Mouse (Mus musculus): ENCODE data around the gene Necap2. TPM values are rescaled to one million over a fixed set of nuclear protein-coding genes. Genes with fewer than 3 reads are reported as not detected.
A peak's percentile ranks its signal among the peaks of the same experiment; 100 is the strongest.

Necap2 gene
- polyA plus RNA-seq (2012; ENCODE audit: insufficient read depth, insufficient read length, low replicate concordance, missing spikeins): not detected in 2 replicates

DNA sequence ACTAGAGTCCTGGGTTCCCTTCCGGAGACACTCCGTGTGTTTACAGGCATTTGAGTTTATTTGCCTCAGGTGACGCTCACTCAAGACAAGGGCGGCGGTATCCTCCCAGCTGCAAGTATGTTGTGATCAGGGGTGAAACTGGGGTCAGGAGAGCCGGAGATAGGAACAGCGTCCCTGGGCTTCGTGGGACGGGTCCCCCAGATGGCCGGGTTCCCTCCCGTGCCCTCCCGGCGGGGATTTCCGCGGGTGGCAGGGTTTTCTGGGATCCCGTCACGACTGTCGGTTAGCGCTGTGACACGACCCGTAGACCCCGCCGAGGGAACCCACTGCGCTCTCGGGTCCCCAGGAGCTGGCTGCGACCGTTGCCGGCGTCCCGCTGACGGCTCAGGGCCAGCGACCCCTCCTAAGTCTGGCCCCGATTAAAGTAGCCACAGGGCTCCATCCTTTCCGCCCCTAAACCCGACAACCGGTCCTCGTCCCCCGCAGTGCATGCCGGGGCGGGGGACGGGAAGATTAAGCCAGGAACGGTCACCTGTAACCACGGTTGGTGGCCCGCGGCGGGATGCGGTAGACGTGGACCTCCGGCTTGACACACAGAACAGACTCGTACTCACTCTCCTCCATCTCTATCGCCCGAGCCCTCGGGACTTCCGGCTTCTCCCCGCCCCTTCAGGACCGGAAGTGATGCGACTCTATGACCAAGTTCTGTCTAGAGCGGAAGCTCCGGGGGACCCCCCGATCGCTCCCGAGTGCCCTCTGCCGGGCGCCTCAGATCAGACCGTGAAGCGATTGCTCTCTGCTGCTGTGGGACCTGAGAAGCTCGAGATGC is at the start of gene Necap2:
Gene Necap2 (minus strand): TSS at position 677 of the 829 bp plus-strand sequence.
- peak within 1 kb of the TSS; percentile 71 for H3K27ac ChIP-seq (ENCODE audit: insufficient read depth, low read depth, low read length)
- WGBS: under 1% methylated on average over 67 of the region's 67 CpGs
- peak within 1 kb of the TSS; percentile 100 for H3K4me3 ChIP-seq (ENCODE audit: insufficient read depth, low read depth, low read length)
- H3K4me1 ChIP-seq (ENCODE audit: control insufficient read depth, insufficient read depth, low read length): peaks cover 19% of the 10 kb centered on the region
- TF ChIP-seq CTCF (IDR thresholded peaks at IDR 0.05; ENCODE audit: insufficient read depth, low read depth, low read length): peak; percentile 79
- peak; percentile 94 for TF ChIP-seq POLR2A (IDR thresholded peaks at IDR 0.05; ENCODE audit: insufficient read depth, low read depth, low read length)

DNA sequence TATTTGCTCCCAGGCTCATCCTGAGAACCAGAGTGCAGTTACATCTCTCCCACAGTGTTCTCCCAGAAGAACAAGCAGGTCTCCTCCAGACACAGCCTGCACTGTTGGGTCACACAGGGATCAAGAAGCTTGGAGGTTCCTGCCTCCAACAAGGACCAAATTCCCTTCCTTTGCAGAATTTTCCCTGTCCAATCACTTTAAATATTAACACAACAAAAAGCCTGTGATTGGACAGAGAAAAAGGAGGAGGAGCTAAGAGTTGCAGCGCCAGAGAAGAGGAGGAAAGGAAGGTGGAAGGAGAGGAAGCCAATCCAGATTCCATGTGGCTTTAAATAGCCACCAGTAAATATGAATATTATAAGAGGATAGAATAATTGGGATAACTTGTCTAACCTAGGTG is 44.9 kb upstream of the Necap2 start:
- 34% methylated on average over 1 of the region's 1 CpGs for WGBS
- Histone ChIP-seq H3K4me3 (ENCODE audit: insufficient read depth, low read depth, low read length) (no peak overlapping the region), H3K4me1 (ENCODE audit: control insufficient read depth, insufficient read depth, low read length) (peaks cover 33% of the 10 kb centered on the region), H3K27ac (ENCODE audit: insufficient read depth, low read depth, low read length) (no peak overlapping the region)
- no peak for TF ChIP-seq CTCF (IDR thresholded peaks at IDR 0.05; ENCODE audit: insufficient read depth, low read depth, low read length)
- TF ChIP-seq POLR2A (IDR thresholded peaks at IDR 0.05; ENCODE audit: insufficient read depth, low read depth, low read length): no peak

DNA sequence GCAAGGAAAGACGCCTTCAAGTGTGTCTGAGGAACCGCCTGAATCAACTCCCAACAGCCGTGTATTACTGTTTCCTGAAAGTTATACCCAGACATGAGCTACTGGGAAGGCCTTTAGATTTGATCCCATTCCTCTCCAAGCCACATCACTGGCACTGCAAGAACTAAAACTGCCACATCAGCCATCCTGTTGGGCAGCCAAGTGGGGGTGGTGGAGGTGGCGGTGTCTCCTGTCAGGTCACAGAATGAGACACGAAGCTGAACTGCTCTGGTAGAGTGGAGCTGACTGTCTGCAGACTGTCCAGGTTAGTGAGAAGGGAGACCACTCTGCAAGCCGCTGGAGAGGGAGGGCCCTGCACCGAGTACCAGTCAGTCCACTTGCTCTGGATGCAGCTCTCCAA is 44.5 kb upstream of the Necap2 start:
- 72% methylated on average over 7 of the region's 7 CpGs for WGBS
- no peak overlapping the region for H3K27ac ChIP-seq (ENCODE audit: insufficient read depth, low read depth, low read length)
- H3K4me3 ChIP-seq (ENCODE audit: insufficient read depth, low read depth, low read length): no peak overlapping the region
- peaks cover 33% of the 10 kb centered on the region for H3K4me1 ChIP-seq (ENCODE audit: control insufficient read depth, insufficient read depth, low read length)
- no peak for TF ChIP-seq CTCF (IDR thresholded peaks at IDR 0.05; ENCODE audit: insufficient read depth, low read depth, low read length)
- TF ChIP-seq POLR2A (IDR thresholded peaks at IDR 0.05; ENCODE audit: insufficient read depth, low read depth, low read length): no peak

DNA sequence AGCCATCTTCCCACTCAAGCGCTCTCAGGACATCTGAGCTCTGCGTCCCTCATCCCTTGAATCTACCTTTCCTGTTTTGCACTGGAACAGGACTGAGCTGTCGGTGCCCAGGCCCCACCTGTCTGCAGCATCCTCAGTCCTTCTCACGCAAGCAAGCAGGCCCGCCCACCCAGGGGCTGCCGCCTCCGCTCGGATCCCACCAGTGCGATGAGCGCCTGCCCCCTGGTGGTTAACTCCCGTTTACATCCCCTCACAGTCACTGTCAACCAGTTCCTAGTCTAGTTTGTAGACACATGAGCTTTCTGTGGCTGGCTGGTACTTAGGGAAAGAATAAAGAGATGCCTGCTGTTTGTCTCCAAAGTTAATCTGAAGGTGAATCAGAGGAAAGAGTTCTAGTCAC is 42.5 kb upstream of the Necap2 start:
- 16% methylated on average over 11 of the region's 11 CpGs for WGBS
- TF ChIP-seq POLR2A (IDR thresholded peaks at IDR 0.05; ENCODE audit: insufficient read depth, low read depth, low read length) (no peak), CTCF (IDR thresholded peaks at IDR 0.05; ENCODE audit: insufficient read depth, low read depth, low read length) (peak; percentile 66)

DNA sequence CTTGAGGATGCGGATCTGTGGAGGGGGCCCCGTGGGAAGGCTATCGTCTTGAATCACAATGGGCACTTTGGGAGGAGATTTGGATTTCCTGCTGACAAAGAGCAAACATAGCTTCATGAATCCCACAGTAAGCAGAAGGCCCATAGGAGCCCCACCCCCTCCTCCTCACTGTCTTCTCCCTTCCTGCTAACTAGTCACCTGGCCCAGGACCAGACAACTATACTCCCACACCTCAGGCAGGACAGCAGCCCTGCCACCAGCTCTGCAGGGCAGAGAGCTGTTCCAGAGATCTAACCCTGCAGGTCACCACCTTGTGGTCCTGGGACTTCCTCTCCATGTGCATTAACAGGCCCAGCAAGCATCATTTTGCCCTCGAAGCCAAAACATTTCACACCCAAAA is 40.5 kb upstream of the Necap2 start:
- WGBS: 59% methylated on average over 4 of the region's 4 CpGs
- Histone ChIP-seq H3K4me3 (ENCODE audit: insufficient read depth, low read depth, low read length) (no peak overlapping the region), H3K27ac (ENCODE audit: insufficient read depth, low read depth, low read length) (no peak overlapping the region), H3K4me1 (ENCODE audit: control insufficient read depth, insufficient read depth, low read length) (peaks cover 43% of the 10 kb centered on the region)
- TF ChIP-seq POLR2A (IDR thresholded peaks at IDR 0.05; ENCODE audit: insufficient read depth, low read depth, low read length) (no peak), CTCF (IDR thresholded peaks at IDR 0.05; ENCODE audit: insufficient read depth, low read depth, low read length) (no peak)

More for the DNA sequence above, 42.5 kb upstream of the Necap2 start:
- Histone ChIP-seq H3K4me1 (ENCODE audit: control insufficient read depth, insufficient read depth, low read length) (peaks cover 29% of the 10 kb centered on the region), H3K4me3 (ENCODE audit: insufficient read depth, low read depth, low read length) (no peak overlapping the region), H3K27ac (ENCODE audit: insufficient read depth, low read depth, low read length) (no peak overlapping the region)

DNA sequence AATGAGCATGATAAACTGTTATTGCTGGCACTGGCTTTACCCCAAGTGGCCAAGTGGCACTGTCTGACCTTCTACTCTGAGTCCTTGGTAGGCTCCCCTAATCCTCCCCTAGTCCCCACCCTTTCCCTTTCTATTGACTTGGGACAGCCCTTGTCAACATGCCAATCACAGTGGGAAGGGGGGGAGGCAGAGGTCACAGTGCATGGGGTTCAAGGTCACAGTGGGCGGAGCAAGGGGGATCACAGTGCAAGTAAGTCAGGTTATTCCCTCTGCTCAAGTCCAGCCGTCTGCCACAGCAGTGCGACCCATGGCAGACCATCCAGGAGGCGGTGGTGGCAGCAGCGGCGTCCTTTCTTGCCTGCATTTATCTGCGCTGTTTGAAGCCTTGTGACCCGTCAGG is 37.2 kb upstream of the Necap2 start:
- Histone ChIP-seq H3K27ac (ENCODE audit: insufficient read depth, low read depth, low read length) (no peak overlapping the region), H3K4me3 (ENCODE audit: insufficient read depth, low read depth, low read length) (no peak overlapping the region), H3K4me1 (ENCODE audit: control insufficient read depth, insufficient read depth, low read length) (peaks cover 32% of the 10 kb centered on the region)
- WGBS: 87% methylated on average over 8 of the region's 8 CpGs
- TF ChIP-seq POLR2A (IDR thresholded peaks at IDR 0.05; ENCODE audit: insufficient read depth, low read depth, low read length) (no peak), CTCF (IDR thresholded peaks at IDR 0.05; ENCODE audit: insufficient read depth, low read depth, low read length) (no peak)

DNA sequence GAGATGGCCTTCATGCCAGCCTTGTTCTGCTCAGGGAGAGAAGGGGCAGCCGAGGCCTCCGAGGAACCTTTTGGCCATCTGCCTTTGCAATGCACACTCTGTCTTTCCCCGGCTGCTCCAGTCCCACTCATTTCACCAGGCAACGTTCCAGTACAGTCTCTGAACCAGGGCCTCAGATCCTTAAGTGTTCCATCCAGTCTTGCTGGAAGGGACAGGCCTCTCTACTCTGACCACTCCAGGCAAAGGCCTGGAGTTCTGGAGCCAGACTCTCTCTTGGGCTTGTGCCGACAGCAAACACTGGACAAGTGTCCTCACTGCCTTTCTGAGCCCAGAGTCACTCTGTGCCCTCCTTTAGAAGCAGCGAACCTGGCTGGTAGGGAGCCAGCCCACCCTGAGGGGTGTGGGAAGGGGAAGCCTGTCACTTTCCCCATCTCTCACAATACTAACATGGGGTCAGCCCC is 36.4 kb upstream of the Necap2 start:
- no peak for TF ChIP-seq POLR2A (IDR thresholded peaks at IDR 0.05; ENCODE audit: insufficient read depth, low read depth, low read length)
- TF ChIP-seq CTCF (IDR thresholded peaks at IDR 0.05; ENCODE audit: insufficient read depth, low read depth, low read length): no peak
- Histone ChIP-seq H3K27ac (ENCODE audit: insufficient read depth, low read depth, low read length) (no peak overlapping the region), H3K4me3 (ENCODE audit: insufficient read depth, low read depth, low read length) (no peak overlapping the region), H3K4me1 (ENCODE audit: control insufficient read depth, insufficient read depth, low read length) (peaks cover 28% of the 10 kb centered on the region)
- WGBS: 49% methylated on average over 6 of the region's 6 CpGs

DNA sequence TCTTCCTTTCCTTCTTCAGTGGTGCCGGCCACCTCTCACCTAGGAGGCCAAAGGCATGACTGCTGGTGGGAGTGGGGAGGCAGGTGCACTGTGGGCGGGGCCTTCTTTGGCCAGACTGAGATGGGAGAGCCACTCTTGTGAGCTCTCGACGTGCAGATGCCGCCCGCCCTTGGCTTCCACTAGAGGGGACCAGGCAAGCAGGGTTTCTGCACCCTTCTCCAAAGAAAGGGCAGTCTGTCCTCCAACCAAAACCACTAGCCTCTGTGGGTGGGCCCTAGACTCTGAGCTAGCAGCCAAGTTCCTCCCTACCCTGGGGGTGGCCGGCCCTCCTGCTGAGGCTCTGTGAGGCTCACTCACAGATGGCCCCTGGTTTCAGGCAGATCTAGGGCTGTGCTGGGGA is 35.7 kb upstream of the Necap2 start:
- WGBS: 64% methylated on average over 7 of the region's 7 CpGs
- Histone ChIP-seq H3K4me3 (ENCODE audit: insufficient read depth, low read depth, low read length) (no peak overlapping the region), H3K4me1 (ENCODE audit: control insufficient read depth, insufficient read depth, low read length) (peaks cover 21% of the 10 kb centered on the region), H3K27ac (ENCODE audit: insufficient read depth, low read depth, low read length) (no peak overlapping the region)
- TF ChIP-seq CTCF (IDR thresholded peaks at IDR 0.05; ENCODE audit: insufficient read depth, low read depth, low read length): no peak
- TF ChIP-seq POLR2A (IDR thresholded peaks at IDR 0.05; ENCODE audit: insufficient read depth, low read depth, low read length): no peak

DNA sequence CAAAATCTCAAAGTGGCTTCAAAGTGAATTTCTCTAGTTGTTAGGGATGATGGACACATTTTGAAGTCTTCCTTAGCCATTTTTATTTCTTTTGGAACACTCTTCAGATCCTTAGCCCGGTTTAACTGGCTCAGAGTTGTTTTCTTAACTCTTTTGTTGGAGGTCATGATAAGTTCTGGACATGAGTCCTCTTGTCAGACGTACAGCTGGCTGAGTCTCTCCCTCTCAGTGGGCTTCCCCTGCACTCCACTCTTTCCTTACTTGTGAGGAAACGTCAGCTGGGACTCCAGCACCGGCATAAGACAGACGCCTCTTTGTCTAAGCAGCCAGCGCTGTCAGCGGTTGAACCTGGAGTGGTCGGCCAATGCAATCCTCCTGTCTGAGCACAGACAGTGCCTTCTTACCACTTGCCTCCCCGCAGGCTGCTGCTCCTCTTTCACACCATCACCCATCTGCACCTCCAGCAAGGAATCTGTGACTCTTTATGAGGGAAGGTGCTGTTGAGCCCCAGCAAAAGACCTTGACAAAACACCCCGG is 30.1 kb upstream of the Necap2 start:
- H3K4me1 ChIP-seq (ENCODE audit: control insufficient read depth, insufficient read depth, low read length): no peaks in the 10 kb centered on the region
- no peak overlapping the region for H3K27ac ChIP-seq (ENCODE audit: insufficient read depth, low read depth, low read length)
- WGBS: 38% methylated on average over 10 of the region's 10 CpGs
- no peak overlapping the region for H3K4me3 ChIP-seq (ENCODE audit: insufficient read depth, low read depth, low read length)
- no peak for TF ChIP-seq CTCF (IDR thresholded peaks at IDR 0.05; ENCODE audit: insufficient read depth, low read depth, low read length)
- no peak for TF ChIP-seq POLR2A (IDR thresholded peaks at IDR 0.05; ENCODE audit: insufficient read depth, low read depth, low read length)
